Mouse (Mus musculus) inflammation-experienced regulatory T-cells (primary cell): ENCODE measurements around the gene Prlh. TPM values are rescaled to one million over a fixed set of nuclear protein-coding genes. Genes with fewer than 3 reads are reported as not detected.

ENCODE experiments used
- polyA plus RNA-seq, 2 experiments: library from polyadenylated mRNA; unstranded; fragments of 100-300 nt; shearing (Covaris generic); gene quantifications; one replicate each; pipeline ENCODE4 v1.2.1; 2017

The Prlh gene
- polyA plus RNA-seq, result not detected

DNA sequence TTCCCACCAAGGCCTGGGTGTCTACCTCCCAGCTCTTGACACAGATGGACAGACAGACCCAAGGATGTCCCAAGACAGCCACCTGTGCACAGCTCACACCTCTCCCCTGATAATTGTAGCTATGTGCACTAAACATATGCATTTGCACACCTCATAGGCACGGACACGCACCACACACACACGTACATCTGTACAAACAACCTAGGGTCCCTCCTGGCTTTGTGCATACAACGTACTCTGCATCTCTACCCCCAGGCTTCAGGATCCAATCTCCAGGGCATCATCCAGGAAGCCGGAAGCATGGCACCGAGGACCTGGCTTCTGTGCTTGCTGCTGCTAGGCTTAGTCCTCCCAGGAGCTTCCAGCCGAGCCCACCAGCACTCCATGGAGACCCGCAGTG lies at the start of gene Prlh:
Gene Prlh (plus strand): TSS at position 301 of the 400 bp plus-strand sequence.

DNA sequence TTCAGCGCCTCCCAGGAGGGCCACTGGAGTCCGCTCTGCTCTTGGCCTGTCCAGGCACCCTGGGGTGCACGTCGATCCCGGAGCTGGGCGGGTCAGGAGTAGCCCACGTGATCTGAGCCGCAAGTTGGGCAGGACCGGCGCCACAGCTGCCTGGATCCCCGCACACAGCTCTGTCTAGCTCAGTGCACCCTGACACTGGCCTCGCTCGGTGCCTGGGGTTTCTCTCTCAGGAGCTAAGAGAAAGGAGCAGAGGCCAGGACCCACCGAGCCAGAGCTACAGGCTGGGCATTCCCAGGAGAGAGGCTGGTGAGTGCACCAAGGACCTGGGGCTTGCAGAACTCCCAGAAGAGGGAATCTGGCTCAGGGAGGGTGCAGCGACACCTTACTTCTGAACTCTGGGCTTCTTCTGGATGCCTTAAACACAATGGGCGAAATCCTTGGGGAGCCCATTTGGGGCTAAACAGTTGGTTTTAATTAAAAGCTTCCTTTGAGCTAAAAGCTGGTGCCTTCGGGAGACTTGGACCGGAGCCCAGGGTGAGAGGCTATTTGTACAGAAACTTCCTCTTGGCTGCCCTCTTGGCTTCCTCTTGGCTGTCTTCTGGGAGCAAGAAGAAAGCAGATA lies 37.8 kb upstream of the Prlh start, which contains the start of gene Mlph:
Gene Mlph (plus strand): TSS at position 138 of the 622 bp plus-strand sequence.

DNA sequence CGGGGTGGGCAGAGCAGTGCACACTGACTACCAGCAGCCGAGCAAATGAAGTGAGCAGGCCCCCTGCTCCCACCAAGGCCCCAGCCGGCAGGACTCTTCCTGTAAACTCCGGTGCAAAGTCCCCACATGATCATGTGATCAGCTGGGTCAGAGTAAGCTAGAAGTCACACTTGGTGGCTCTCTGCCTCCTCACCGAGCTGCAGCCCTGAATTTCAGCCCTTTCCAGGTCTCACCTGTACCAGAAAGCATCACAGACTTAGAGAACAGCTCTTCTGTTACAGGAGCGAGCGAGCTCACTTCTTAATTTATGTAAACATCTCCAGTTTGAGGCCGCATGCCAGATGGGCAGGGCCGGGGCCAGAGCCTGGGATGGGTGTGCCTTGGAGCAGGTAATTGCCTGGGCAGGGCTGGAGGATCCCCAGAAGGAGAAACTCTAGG lies 16.5 kb downstream of the Prlh start, which contains the start of gene Rab17:
Gene Rab17 (minus strand): TSS at position 315 of the 438 bp plus-strand sequence.

DNA sequence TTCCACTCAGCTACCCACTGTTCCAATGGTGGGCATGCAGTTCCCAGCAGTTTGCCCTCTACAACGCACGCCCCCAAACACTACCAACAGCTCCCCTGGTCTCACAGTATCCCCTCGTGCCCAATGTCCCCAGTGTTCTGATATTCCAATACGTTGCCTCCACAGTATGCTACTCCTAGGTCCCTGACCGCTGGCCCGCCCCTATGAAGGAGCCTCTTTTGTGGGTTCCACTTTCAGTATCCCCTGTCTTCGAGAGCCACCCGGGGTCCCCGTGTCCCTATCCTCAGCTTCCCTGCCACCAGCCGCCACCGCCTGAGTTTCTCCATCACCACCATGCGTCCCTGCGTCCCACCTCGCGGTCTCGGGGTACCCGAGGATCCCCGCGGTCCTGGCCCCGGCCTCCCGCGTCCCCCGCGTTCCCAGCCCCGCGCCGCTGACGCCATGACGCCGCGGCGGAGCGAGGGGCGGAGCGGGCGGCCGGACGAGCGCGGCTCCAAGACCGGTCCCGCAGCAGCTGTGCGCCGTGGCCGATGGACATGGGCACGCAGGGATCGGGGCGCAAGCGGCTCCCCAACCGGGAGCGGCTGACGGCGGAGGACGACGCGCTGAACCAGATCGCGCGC lies 45.5 kb downstream of the Prlh start, which contains the start of gene Lrrfip1:
Gene Lrrfip1 (plus strand): TSS at position 470 of the 623 bp plus-strand sequence.

Other genes with a start within 250 kb of the Prlh start
- 1 to 10 TPM in 1 of 2 experiments, under 1 TPM in 1; 0.06 to 3.2 TPM for gene Col6a3, start 109.1 kb upstream of the Prlh start, polyA plus RNA-seq
- gene Mlph, start 38.0 kb upstream of the Prlh start, polyA plus RNA-seq, result 1 to 10 TPM; 1.4 to 1.8 TPM
- under 1 TPM; 0.31 to 0.35 TPM for gene Rab17, start 16.6 kb downstream of the Prlh start, polyA plus RNA-seq
- gene Lrrfip1, start 45.6 kb downstream of the Prlh start, polyA plus RNA-seq, result 100 to 1,000 TPM; 221 to 238 TPM
- gene Rbm44, start 192.0 kb downstream of the Prlh start, polyA plus RNA-seq, result 1 to 10 TPM in 1 of 2 experiments, under 1 TPM in 1; 0.53 to 3.2 TPM
- gene Ramp1, start 226.7 kb downstream of the Prlh start, polyA plus RNA-seq, result 10 to 100 TPM; 24.0 to 33.2 TPM